Mouse (Mus musculus) heart, adult 2 months (tissue): ENCODE measurements at regions not wholly inside any gene's neighbourhood (a gene's known extent, or its start where the extent isn't known, plus 50 kb on each side); places are given as distances from the start of the nearest gene placed in this dataset.

Experiments used
- CTCF ChIP-seq: fragments of 200-600 bp; IDR thresholded peaks from 2 replicates; pipeline ENCODE4 v1.8.1; 2022; ENCODE audit warnings: antibody characterized with exemption, mild to moderate bottlenecking, moderate library complexity
- POLR2A ChIP-seq: fragments of 200-500 bp; IDR thresholded peaks from 2 replicates; pipeline ENCODE4 v1.6.1; 2011; ENCODE audit warnings: mild to moderate bottlenecking, low read depth, low read length, control low read depth; ENCODE audit not compliant: insufficient read depth

DNA sequence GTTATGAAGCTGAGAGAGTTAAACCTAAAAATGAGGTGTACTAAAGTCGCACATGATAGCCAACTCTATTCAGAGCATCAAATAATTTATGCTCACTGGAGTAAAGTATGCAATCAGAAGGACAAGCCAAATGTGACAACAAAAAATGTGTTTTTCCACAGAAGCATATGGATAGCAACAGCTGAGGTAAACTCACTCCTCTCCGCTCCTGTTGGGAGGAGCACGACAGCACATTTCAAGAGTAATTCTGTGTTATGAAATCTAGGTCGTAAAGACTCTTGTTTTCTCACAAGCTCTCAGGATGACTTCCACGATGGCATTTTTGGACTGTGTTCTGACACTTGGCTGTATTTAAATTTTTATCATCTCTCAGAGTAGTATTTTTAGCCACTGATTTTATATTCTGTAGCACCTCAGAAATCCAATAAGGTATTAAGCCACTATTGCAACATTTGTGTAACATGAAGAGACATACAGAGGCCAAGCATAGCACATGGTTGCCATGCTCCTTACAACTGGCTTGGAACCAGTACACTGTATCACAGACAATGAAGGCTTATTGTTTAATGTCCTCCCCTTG lies 70.3 kb upstream of the Mbnl1 start:
- no peak for TF ChIP-seq CTCF
- TF ChIP-seq POLR2A = no peak
